Mouse (Mus musculus) retina, embryonic 14.5 days (tissue): Measurements from ENCODE around the gene Gm14412.
"Not testable (repeated sequence)": the region's sequence is repeated elsewhere in the genome, so short reads cannot be mapped to it uniquely, and the experiment has no call there.

Experiments
- DNase-seq: peaks from one replicate; pipeline ENCODE4 v3.0.0-alpha.2; 2015; ENCODE audit warnings: low spot score

Gene Gm14412

GRCm38 (mm10) chr2:177324257-177324733, at the start of gene Gm14412:
TSS of gene Gm14412 (minus strand) at chr2:177324307.
- not testable (repeated sequence) for DNase-seq

DNA sequence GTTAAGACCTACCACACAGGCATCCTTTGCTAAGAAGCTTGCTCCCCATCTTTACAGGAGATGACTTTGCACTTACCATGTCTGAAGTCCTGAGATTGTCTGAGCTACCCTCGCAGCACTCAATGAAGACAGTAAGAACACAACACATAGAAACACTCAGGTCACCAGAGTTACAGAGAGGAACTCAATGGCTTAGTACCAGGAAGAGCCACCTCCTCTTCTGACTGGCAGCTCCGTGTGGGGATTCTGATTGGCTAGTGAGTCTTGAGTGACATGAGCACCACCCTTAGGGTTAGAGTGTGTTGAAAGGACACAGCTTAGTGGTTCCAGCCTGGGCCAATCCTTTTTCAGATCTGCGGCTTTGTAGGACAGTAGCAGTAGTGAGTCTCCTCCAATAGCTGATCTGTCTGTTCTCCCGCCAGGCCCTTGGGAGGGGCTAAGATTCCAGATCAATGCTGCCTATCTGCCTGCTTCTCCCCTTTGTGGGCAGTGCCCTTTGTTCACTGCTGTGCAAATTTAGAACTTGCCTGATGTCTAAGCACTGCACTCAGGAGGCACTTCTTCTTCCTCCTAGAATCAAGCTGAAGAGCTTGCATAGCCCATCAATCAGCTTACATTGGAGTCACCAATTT, 5.7 kb upstream of the Gm14412 start:
- not testable (repeated sequence) for DNase-seq

- not testable (repeated sequence) for DNase-seq
Observed at GRCm38 (mm10) chr2:177321361-177321760, 2.7 kb downstream of the Gm14412 start.

DNA sequence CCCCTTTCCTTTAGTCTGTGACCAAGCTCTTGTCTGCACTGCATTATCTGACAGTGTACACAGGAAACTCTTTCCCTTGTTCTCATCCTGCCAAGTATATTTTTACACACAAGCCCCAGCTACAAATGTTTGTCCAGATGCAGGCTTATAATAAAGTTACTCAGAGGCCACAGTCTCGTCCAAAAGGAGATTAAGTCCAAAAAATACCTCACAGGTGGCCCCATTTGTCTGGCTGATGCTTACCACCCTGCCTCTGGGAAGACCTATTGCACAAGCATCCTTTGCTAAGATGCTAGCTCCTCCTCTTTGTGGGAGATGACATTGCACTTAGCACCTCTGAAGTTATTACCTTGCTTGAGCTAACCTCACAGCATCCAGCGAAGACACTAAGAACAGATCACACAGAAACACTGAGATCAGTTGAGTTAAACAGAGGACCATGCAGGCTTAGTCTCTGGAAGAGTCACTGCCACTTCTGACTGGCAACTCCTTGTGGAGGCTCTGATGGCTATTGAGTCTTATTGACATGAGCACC, 3.3 kb downstream of the Gm14412 start:
- DNase-seq: not testable (repeated sequence)

DNA sequence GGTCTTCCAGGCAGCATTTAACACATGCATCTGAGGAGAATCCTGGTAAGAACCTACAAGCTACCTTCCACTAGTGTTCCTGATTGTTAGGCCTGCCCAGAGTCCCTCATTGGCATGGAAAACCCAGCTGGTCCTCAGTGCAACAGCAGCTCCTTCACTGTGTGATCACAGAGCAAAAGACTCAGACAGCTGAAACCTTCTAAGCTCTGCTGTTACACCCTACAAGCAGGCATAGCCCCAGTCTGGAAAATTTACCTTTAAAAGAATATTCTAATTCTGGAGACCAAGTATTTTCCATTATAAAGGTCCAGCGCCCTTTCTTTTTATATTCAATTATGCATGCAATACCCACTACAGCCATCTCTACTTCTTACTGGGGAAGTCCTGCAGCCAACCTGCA, 5.1 kb downstream of the Gm14412 start:
- no peak for DNase-seq

GRCm38 (mm10) chr2:177309627-177310026, 14.5 kb downstream of the Gm14412 start:
- DNase-seq: not testable (repeated sequence)

DNA sequence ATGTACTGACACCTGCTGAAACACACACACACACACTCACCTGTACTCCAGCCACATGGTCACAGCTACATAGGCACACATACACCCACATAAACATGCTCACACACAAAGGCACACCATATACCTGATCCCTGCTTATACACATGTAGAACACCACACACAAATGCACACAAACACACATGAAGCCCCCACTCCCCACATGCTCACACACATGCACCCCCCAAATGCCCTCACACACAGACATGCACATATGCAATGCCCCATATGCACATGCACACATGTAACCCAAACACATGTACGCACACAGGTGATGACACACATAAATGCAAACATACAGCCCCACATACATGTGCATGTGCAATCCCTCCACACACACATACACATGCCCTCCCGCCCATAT, 19.1 kb downstream of the Gm14412 start:
- not testable (repeated sequence) for DNase-seq

DNA sequence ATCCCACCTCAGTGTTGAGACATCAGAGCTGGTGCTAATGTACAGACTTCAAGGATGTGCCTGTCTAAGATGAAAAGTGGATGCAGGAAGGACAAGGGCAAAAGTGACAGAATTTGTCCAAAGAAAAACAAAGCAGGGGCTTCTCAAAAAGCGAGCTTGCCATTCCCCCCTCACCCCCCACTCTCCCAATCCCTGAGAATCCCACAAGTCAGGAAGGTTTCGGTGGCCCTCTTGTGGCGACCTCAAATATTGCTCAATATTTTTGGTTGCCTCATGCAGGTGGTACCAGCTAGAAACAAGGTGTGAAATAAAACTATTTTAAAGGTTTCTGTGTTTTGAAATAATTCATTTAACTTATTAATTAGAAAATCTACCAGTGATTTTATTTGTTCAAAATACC, 40.4 kb downstream of the Gm14412 start:
- not testable (repeated sequence) for DNase-seq

DNA sequence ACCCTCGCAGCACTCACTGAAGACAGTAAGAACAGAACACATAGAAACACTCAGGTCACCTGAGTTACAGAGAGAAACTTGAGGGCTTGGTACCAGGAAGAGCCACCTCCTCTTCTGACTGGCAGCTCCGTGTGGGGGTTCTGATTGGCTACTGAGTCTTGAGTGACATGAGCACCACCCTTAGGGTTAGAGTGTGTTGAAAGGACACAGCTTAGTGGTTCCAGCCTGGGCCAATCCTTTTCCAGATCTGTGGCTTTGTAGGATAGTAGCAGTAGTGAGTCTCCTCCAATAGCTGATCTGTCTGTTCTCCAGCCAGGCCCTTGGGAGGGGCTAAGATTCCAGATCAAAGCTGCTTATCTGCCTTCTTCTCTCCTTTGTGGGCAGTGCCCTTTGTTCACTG, 46.4 kb downstream of the Gm14412 start:
- not testable (repeated sequence) for DNase-seq

GRCm38 (mm10) chr2:177272237-177272636, 51.9 kb downstream of the Gm14412 start:
- not testable (repeated sequence) for DNase-seq

DNA sequence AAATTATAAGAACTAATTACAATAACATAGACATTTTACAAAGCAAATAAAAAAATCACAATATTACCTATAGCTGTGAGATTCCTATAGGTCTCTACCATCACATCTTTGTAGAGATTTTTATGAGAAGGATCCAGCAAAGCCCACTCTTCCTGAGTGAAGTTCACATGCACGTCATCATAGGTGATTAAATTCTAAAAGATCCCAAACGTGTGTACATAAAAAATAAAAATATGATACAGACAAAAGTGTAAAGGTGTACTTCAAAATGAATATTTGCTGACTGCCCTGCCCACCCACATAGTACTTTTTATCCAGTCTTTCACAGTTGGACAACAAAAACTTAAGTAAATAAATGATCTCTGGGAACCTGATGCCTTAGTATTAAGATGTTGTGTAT, 57.2 kb downstream of the Gm14412 start, which contains the start of gene Gm14409:
Gene Gm14409, minus strand, starts transcription at position 101 of the 400 bp plus-strand sequence.
- DNase-seq: not testable (repeated sequence)
